Mouse (Mus musculus) small intestine, adult 2 months (tissue): Measurements from ENCODE around the gene Gm20388.

Source experiments
- CTCF ChIP-seq: fragments of 200-500 bp; IDR thresholded peaks from 2 replicates; pipeline ENCODE4 v1.5.1; 2012; ENCODE audit warnings: low read depth, mild to moderate bottlenecking, control low read depth, inconsistent platforms, low read length, moderate library complexity, mixed read lengths; ENCODE audit not compliant: insufficient replicate concordance, insufficient read length; ENCODE audit errors: extremely low read depth
- POLR2A ChIP-seq: fragments of 200-500 bp; IDR thresholded peaks from 2 replicates; pipeline ENCODE4 v1.6.1; 2012; ENCODE audit warnings: low read depth, mild to moderate bottlenecking, control low read depth, inconsistent platforms, low read length, moderate library complexity

- no peak for TF ChIP-seq CTCF
- no peak for TF ChIP-seq POLR2A
These were observed 2389.1 kb downstream of the Gm20388 start for GRCm38 (mm10) chr8:122299581-122300254.
